Mouse (Mus musculus): ENCODE measurements around the gene Zfp97.

GRCm38 (mm10) chr17:17195178-17195577 lies 74.0 kb downstream of the Zfp97 start:
- TF ChIP-seq POLR2A (IDR thresholded peaks at IDR 0.05; ENCODE audit: insufficient read length, low read depth) (no peak), MAX (IDR thresholded peaks at IDR 0.05; ENCODE audit: low read depth) (no peak), MYOG (IDR thresholded peaks at IDR 0.05; ENCODE audit: control insufficient read depth in 1 of 3, insufficient read depth in 1 of 3, insufficient read length in 2 of 3, low read depth in 2 of 3) (no peak), E2F4 (IDR thresholded peaks at IDR 0.05; ENCODE audit: insufficient read depth) (no peak), CEBPB (IDR thresholded peaks at IDR 0.05; ENCODE audit: insufficient read depth, poor library complexity, severe bottlenecking) (no peak)

Measured in myocyte (in vitro differentiated cells).